Mouse (Mus musculus): ENCODE measurements around the gene Trmt61a.

Gene Trmt61a

GRCm38 (mm10) chr12:111731822-111732807 is 54.2 kb downstream of the Trmt61a start:
- WGBS: 24% methylated on average over 30 of the region's 30 CpGs

- WGBS: 44% methylated on average over 5 of the region's 5 CpGs
Observed at GRCm38 (mm10) chr12:111732921-111733320, 55.0 kb downstream of the Trmt61a start.
